Mouse (Mus musculus) forebrain, embryonic 11.5 days (tissue): ENCODE results near the gene Gm11639. TPM values are rescaled to one million over a fixed set of nuclear protein-coding genes. Genes with fewer than 3 reads are reported as not detected.

Experiments
- ATAC-seq: fragments of 200-750 bp; cut with Nextera tagmentation; replicated peaks from 2 replicates; pipeline ENCODE4 v1.8.0; 2017; ENCODE audit warnings: moderate TSS enrichment; ENCODE audit not compliant: low FRiP score
- DNase-seq: peaks from one replicate; pipeline ENCODE4 v3.0.0-alpha.2; 2017; ENCODE audit warnings: low spot score
- H3K27ac ChIP-seq: fragments of 300-500 bp; sonication (generic); 2 replicates; pipeline ENCODE4 v1.5.1; 2014; ENCODE audit warnings: low read depth, low read length
- H3K27me3 ChIP-seq: fragments of 300-500 bp; sonication (generic); 2 replicates; pipeline ENCODE4 v1.6.1; 2014; ENCODE audit warnings: mild to moderate bottlenecking, low read length, mixed read lengths; ENCODE audit not compliant: control insufficient read depth, insufficient read depth
- H3K36me3 ChIP-seq: fragments of 300-500 bp; sonication (generic); 2 replicates; pipeline ENCODE4 v1.6.1; 2014; ENCODE audit warnings: mild to moderate bottlenecking, low read length, moderate library complexity, mixed read lengths; ENCODE audit not compliant: control insufficient read depth, insufficient read depth
- H3K4me1 ChIP-seq: fragments of 300-500 bp; sonication (generic); replicated peaks from 2 replicates; pipeline ENCODE4 v1.6.1; 2014; ENCODE audit warnings: low read length, mixed read lengths; ENCODE audit not compliant: control insufficient read depth, insufficient read depth
- H3K4me2 ChIP-seq: fragments of 300-500 bp; sonication (generic); 2 replicates; pipeline ENCODE4 v1.6.1; 2014; ENCODE audit warnings: low read depth, mild to moderate bottlenecking, low read length, moderate library complexity, mixed read lengths; ENCODE audit not compliant: severe bottlenecking
- H3K4me3 ChIP-seq: fragments of 300-500 bp; sonication (generic); 2 replicates; pipeline ENCODE4 v1.5.1; 2014; ENCODE audit warnings: low read depth, low read length
- H3K9ac ChIP-seq: fragments of 300-500 bp; sonication (generic); 2 replicates; pipeline ENCODE4 v1.6.1; 2014; ENCODE audit warnings: low read length
- H3K9me3 ChIP-seq: fragments of 300-500 bp; sonication (generic); 2 replicates; pipeline ENCODE4 v1.6.1; 2016; ENCODE audit warnings: low read length, mixed read lengths; ENCODE audit not compliant: control insufficient read depth
- WGBS: fragments of 180-500 bp; shearing (Covaris S2); extraction: QIAGEN DNeasy Blood & Tissue Kit; methylation state at CpG from one replicate; pipeline ENCODE4 v1.1.7; 2014; 5-methylcytosine and 5-hydroxymethylcytosine counted together
- polyA plus RNA-seq: library from polyadenylated mRNA; unstranded; fragments of >200 nt; fragmentation: Nextera tagmentation; extraction: Ambion mirVana; gene quantifications from 2 replicates; pipeline ENCODE4 v1.2.1, GENCODE M21; 2014

The Gm11639 gene
- polyA plus RNA-seq, 1 experiment from 2014 or later, result not detected

GRCm38 (mm10) chr11:104646611-104647010, 38.9 kb upstream of the Gm11639 start:
- Histone ChIP-seq H3K9ac (no peak overlapping the region), H3K36me3 (no peaks in the 10 kb centered on the region), H3K27me3 (no peaks in the 10 kb centered on the region), H3K4me1 (no peaks in the 10 kb centered on the region), H3K27ac (no peak overlapping the region), H3K9me3 (no peaks in the 10 kb centered on the region), H3K4me2 (no peak overlapping the region), H3K4me3 (no peak overlapping the region)
- DNase-seq (no peak), ATAC-seq (no peak)
- 84% methylated on average over 5 of the region's 5 CpGs for WGBS

- no peaks in the 10 kb centered on the region for H3K9me3 ChIP-seq
- H3K4me1 ChIP-seq, result no peaks in the 10 kb centered on the region
- DNase-seq (no peak), ATAC-seq (no peak)
- 66% methylated on average over 8 of the region's 8 CpGs for WGBS
- H3K4me2 ChIP-seq, result no peak overlapping the region
- no peak overlapping the region for H3K27ac ChIP-seq
- no peaks in the 10 kb centered on the region for H3K36me3 ChIP-seq
- no peaks in the 10 kb centered on the region for H3K27me3 ChIP-seq
- H3K9ac ChIP-seq, result no peak overlapping the region; the same call in 1 of the 2 replicates
- no peak overlapping the region for H3K4me3 ChIP-seq
These were observed 38.2 kb upstream of the Gm11639 start for GRCm38 (mm10) chr11:104647188-104647867.

DNA sequence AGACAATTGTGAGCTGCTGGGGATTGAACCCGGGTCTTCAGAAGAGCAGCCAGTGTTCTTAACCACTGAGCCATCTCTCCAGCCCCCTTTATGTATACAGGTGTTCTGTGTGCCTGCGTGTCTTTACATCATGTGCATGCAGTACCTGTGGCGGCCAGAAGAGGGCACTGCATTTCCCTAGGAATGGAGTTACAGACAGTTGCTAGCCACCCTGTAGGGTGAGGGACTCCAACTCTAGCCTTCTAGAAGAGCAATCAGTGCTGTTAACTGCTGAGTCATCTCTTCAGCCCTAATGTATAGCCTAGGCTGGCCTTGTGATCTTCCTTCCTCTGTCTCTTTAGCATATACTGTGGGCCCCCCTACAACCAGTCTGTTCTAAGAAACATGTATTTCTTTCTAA, 36.9 kb upstream of the Gm11639 start:
- Histone ChIP-seq H3K27me3 (no peaks in the 10 kb centered on the region), H3K4me2 (no peak overlapping the region), H3K27ac (no peak overlapping the region), H3K36me3 (no peaks in the 10 kb centered on the region), H3K4me1 (no peaks in the 10 kb centered on the region), H3K9ac (no peak overlapping the region), H3K9me3 (no peaks in the 10 kb centered on the region), H3K4me3 (no peak overlapping the region)
- DNase-seq (peak; percentile 67), ATAC-seq (no peak)
- 46% methylated on average over 3 of the region's 3 CpGs for WGBS

- Histone ChIP-seq H3K36me3 (no peaks in the 10 kb centered on the region), H3K27ac (no peak overlapping the region), H3K4me2 (no peak overlapping the region), H3K9me3 (no peaks in the 10 kb centered on the region), H3K4me3 (no peak overlapping the region), H3K9ac (no peak overlapping the region), H3K4me1 (no peaks in the 10 kb centered on the region), H3K27me3 (no peaks in the 10 kb centered on the region)
- ATAC-seq, result no peak
- no peak for DNase-seq
- 96% methylated on average over 4 of the region's 4 CpGs for WGBS
These were observed 24.9 kb upstream of the Gm11639 start for GRCm38 (mm10) chr11:104660599-104660998.

DNA sequence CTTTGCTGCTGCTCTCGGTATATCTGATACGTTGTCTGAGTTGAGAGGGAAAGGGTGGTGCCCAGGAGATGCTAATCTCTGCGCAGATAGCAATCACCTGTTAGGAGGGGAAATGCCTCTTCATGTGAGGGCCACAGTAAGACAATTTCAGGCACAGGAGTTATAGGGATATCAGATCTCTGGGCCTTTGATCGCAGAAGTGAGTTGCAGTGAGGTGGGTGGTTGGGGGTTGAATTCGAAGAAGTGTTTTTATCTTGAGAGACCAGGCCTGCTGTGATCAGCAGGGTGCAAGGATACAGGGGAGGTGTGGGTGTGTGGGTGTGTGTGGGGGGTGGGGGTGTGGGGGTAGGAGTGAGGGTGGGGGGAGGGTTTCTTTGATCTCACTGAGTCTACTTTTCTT, 24.4 kb upstream of the Gm11639 start:
- H3K36me3 ChIP-seq, result no peaks in the 10 kb centered on the region
- DNase-seq (no peak), ATAC-seq (no peak)
- WGBS, result 89% methylated on average over 5 of the region's 5 CpGs
- H3K27me3 ChIP-seq, result no peaks in the 10 kb centered on the region
- no peak overlapping the region for H3K4me2 ChIP-seq
- H3K4me1 ChIP-seq, result no peaks in the 10 kb centered on the region
- H3K9ac ChIP-seq, result no peak overlapping the region
- H3K4me3 ChIP-seq, result no peak overlapping the region
- no peaks in the 10 kb centered on the region for H3K9me3 ChIP-seq
- no peak overlapping the region for H3K27ac ChIP-seq

DNA sequence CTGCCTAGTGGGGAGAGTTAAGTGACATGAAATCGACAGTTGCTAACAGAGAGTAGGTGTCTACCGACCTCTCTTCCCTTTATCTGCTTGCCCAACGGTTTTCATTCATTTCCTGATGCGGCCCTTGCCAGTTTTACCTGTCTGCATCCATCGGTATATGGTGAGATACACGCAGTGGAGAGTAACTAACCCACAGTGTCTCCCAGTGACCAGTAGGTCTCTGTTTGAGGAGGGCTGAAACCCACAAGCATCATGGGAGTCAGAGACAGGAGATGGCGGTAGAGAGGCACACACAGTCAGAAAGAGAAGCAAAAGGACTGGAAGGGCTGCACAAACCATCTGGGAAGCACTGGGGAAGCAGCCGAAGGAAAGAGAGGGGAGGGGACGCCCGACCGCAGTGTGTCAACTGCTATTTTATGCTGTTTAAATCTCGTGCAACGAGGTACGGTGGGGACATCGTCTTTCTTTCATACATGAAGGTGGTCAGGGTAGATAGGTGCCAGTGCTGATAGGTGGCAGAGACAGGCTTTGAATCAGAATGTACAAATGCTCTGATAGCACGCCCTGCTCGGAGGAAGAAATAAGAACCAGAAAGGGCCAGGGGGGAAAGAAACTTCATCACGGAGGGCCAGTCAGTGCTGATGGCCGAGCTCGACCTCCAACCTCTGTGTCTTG, 23.8 kb upstream of the Gm11639 start:
- H3K36me3 ChIP-seq, result no peaks in the 10 kb centered on the region
- no peaks in the 10 kb centered on the region for H3K27me3 ChIP-seq
- no peaks in the 10 kb centered on the region for H3K4me1 ChIP-seq
- whole genome bisulfite sequencing, result 80% methylated on average over 20 of the region's 20 CpGs
- no peak overlapping the region for H3K4me2 ChIP-seq
- no peak overlapping the region for H3K27ac ChIP-seq
- H3K9me3 ChIP-seq, result no peaks in the 10 kb centered on the region
- H3K4me3 ChIP-seq, result no peak overlapping the region
- ATAC-seq (no peak), DNase-seq (no peak)
- no peak overlapping the region for H3K9ac ChIP-seq

DNA sequence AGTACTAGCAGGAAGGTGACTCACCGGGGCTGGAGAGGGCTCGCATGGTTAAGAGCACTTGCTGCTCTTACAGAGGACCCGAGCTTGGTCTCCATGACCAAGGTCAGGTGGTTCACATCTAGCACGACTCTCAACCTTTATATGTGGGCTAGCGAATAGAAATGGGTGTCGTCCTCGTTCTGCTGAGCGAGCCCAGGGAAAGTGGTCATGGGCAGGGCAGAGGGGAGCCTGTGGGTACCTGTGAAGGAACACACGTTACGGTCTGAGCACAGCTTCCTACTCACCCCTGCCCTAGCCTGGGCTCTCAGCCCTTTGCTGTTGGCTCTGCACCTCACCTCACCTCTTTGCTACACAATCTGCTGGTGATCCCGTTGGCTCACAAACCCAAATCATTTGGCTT, 22.9 kb upstream of the Gm11639 start:
- Histone ChIP-seq H3K9ac (no peak overlapping the region), H3K4me2 (no peak overlapping the region), H3K4me1 (no peaks in the 10 kb centered on the region), H3K36me3 (no peaks in the 10 kb centered on the region), H3K4me3 (no peak overlapping the region), H3K9me3 (no peaks in the 10 kb centered on the region), H3K27me3 (no peaks in the 10 kb centered on the region), H3K27ac (no peak overlapping the region)
- ATAC-seq, result no peak
- WGBS, result 92% methylated on average over 11 of the region's 11 CpGs
- no peak for DNase-seq

- Histone ChIP-seq H3K36me3 (no peaks in the 10 kb centered on the region), H3K27me3 (no peaks in the 10 kb centered on the region), H3K4me1 (no peaks in the 10 kb centered on the region), H3K9me3 (no peaks in the 10 kb centered on the region), H3K27ac (no peak overlapping the region), H3K4me2 (no peak overlapping the region), H3K9ac (no peak overlapping the region), H3K4me3 (no peak overlapping the region)
- ATAC-seq (no peak), DNase-seq (no peak)
- 78% methylated on average over 6 of the region's 6 CpGs for WGBS
These were observed 22.1 kb upstream of the Gm11639 start for GRCm38 (mm10) chr11:104663241-104663877.
